Mouse (Mus musculus): ENCODE measurements around the gene Snrnp25.

The Snrnp25 gene

DNA sequence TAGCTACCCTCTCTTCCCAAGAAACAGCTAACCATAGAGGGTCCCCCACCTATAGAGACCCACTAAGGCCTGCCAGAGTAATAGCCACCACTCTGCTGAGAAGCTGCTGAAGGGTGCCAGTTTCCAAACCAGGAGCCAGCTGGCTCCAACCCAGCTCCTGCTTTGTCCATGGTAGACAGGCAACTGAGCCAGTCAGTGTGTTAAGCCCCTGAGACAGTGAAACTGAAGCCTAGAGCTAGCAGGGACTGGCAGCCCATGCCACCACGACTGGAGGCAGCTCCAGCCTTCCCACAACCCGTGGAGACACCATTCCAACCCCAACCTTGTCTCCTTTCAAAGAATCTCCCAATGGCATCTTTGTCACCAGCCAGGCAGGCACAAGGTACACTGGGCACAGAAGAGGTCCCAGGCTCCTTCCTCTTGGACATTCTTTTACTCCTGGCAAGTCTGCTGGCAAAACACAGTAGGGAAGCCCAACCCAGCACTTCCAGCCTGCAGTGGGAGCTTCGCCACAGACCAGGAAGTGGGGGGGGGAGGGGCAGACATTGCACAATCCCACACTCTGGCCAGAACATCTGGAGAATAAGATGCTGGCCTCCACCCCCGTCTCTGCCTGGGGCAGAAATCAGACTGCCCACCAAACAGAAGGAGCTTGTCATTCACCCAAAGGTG is 19.4 kb downstream of the Snrnp25 start:
- DNase-seq (ENCODE audit: low spot score in 2 of 2), result peak; percentile 79 to 88

DNA sequence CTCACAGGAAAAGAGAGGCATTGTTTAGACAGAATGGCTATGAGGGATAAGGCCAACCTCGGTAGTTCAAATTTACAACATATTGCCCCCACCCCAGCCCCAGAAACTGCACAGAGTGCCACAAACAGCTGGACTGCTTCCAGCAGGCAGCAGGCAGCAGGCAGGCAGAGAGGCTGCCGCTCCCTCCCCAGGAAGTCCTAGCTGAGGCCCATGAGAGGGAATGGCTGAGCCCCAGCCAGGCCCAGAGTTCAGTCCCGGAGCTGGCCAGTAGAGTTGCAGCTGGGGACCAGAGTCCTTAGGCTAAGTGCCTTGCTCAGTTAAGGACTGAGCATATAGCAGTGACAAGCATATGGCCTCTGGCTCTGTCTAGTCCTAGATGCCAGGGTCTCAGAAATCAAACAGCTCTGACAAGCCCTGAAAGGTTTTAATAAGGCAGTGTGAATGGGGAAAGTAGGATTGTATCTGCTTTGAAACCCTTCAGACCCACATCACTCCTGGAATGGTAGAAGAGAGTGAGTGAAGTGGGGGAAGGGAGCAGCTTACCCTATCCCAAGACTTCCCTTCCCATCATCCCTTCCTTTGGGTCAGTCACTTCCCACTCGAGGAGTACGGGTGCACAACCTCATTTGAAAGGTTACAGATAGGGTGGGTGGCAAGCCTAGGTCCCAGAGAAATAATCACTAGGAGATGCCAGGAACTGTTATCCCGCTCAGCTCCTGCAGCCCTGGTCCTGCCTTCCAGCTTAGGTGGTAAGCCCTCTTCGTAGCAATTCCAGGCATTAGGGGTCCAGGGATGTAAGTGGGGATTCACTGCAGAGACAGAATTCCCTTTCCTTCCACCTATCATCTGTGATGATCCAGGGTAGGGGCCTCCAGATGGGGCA is 20.2 kb downstream of the Snrnp25 start:
- peak in 1 of 2 experiments; percentile 28 for DNase-seq (ENCODE audit: low spot score in 2 of 2)

DNA sequence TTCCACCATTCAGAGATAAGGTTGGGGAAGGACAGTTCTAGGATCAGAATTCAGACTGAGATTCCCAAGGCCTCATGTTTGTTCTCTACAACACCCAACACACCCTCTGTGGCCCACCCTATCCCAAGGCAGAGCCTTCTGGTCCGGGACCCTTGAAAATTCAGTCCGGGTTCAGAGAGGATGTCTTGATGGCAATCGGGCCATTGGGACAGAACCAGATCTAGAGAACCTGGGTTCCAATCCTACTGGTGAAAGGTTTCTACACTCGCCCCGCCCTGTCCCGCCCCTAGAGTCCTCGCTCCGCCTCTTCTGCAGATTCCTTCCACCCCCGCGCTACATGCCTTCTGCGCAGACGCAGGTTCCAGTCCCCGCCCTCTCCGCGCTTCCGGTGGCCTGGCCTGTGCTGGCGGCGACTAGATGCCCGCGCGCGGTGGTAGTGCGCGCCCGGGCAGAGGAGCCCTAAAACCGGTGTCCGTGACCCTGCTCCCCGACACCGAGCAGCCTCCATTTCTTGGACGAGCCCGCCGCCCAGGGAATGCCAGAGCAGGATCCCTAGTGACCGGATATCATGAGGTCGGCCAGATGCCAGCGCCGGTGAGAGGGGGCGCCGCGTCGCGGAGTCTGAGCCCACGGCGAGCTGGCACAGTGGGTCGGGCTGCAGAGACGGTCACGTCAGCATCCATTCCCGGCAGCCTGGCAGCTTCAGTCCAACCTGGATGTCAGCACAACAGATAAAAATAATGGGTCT is 21.1 kb downstream of the Snrnp25 start, which contains the start of gene Mpg:
Mpg (plus strand) TSS at position 382 of the 748 bp plus-strand sequence.
- DNase-seq (ENCODE audit: low spot score in 2 of 2), result peak; percentile 81 to 89

DNA sequence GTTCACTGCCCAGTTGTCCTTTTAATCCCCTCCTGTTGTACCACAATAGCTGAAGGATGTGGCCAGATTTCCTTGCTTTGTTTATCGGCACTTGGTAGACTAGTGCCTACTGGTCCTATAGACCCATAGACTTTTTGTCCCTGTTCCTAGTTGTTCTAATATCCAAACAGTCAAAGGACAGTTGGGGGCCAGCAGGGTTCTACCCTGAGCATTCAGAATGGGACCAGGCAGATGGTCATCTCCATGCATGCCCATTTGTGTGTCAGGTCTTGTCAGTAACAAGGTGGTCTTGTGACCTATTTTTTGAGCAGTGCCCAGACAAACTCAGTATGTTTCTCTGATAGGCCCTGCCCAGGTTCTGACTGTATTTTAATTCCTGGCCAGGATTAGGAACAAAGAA is 21.8 kb downstream of the Snrnp25 start:
- DNase-seq (ENCODE audit: low spot score in 2 of 2), result no peak

DNA sequence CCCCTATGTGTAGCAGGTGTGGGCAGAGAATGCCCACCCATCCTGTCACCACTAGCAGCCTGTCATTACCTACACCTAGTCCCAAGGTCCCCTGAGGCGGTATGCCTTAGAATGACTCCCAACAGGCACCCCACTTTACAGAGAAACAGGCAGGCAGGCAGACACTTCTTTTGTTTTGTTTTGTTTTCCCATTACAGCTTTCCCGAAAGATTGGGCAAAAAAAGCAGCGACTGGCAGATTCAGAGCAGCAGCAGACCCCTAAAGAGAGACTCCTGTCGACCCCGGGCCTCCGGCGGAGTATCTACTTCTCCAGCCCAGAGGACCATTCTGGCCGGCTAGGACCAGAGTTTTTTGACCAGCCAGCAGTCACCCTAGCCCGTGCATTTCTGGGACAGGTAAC is 22.3 kb downstream of the Snrnp25 start:
- DNase-seq (ENCODE audit: low spot score in 2 of 2), result no peak

DNA sequence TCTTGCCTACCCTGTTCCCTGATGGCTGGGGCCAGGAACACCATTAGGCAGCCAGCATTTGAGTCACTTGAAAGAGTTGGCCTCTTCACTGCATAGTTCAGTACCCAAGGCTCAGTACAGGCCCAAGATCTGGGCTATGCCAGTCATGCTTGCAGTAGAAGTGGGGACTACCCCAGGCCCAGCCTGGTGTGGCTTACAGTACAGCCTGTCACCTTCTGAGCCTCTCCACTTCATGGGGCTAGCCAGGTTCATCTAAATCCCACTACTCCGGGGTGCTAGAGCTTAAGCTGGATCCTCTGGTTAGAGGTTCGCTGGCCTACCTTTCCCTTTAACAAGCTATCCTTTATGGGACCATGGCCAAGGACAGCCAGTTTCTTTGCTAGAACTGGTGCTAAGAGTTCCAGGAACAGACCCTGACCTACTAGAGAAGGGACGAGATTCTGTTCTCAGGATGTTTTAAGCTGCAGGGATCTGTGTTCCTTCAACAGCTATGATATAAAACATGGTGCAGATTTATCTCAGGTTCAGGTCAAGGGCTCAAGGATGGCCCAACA is 23.2 kb downstream of the Snrnp25 start:
- no peak for DNase-seq (ENCODE audit: low spot score in 2 of 2)

DNA sequence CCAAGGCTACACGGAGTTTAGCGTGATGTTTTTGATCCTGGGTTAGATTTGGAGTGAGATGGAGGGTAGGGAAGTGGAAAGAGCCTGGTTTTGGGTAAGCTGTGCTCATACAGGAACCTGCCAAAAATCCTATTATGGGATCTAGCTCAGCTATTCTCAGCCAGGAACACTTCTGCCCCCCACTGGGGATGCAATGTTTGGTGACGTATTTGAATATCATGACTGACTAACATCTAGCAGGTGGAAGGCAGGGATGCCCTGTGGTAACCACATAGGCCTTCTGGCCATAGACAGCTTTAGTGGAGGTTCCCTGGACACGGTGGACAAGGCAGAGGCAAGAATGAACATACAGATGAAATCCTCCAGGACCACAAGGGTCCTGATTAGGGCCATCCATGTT is 25.0 kb downstream of the Snrnp25 start:
- no peak for DNase-seq (ENCODE audit: low spot score in 2 of 2)

DNA sequence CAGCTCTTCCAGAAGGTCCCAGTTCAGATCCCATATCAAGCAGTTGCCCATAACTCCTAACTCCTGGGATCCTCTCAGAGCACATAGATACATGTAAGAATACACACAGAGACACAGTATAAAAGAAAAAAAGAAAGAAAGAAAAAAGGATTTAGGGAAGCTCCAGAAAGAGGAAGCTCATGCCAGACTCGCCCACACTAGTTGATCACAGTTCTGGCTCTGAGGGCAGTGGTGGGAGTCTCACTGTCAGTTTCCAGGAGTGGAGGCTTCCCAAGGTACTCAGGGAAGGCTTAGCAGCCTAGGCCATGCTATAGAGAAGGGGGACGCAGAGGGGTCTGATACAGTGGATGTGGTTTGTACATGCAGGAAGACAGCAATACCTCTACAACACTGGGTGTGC is 25.9 kb downstream of the Snrnp25 start:
- DNase-seq (ENCODE audit: low spot score in 2 of 2), result no peak

DNA sequence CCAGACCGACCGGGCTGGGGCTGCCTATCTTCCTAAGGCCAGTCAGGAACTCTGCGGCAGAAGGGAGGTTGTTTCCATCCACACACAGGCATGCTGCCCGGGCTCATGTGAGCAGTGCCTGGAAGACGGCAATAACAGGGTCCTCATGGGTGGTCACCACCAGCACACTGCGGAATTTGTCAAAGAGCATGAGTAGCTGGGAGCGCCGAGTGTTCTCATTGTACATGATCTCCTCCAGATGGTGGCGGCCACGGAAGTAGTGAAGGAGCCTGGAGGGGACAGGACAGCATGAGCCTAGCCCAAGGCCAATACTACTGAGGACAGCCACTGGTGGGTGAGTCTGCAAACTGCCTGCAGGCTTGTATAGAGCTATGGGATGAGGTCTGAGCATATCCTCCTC is 27.6 kb downstream of the Snrnp25 start:
- DNase-seq (ENCODE audit: low spot score in 2 of 2), result no peak

DNA sequence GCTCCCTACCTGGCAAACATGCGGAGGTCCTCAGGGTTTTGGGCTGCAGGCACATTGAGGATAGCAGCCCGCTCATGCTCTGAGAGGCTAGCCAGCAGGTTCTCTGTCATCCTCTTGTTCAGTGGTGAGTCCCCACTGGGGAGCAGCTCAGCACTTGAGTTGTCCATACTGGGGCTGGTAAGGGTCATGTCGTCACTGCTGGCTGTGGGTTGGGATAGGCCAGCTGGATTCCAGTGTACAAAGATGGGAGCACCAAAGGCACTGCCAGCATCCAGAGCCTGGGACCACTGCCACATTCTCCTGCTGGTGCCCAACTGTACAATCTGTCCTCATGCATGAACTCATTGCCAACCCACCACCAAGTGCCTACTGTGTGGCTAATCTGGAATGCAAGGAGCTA is 28.7 kb downstream of the Snrnp25 start:
- DNase-seq (ENCODE audit: low spot score in 2 of 2), result no peak

DNA sequence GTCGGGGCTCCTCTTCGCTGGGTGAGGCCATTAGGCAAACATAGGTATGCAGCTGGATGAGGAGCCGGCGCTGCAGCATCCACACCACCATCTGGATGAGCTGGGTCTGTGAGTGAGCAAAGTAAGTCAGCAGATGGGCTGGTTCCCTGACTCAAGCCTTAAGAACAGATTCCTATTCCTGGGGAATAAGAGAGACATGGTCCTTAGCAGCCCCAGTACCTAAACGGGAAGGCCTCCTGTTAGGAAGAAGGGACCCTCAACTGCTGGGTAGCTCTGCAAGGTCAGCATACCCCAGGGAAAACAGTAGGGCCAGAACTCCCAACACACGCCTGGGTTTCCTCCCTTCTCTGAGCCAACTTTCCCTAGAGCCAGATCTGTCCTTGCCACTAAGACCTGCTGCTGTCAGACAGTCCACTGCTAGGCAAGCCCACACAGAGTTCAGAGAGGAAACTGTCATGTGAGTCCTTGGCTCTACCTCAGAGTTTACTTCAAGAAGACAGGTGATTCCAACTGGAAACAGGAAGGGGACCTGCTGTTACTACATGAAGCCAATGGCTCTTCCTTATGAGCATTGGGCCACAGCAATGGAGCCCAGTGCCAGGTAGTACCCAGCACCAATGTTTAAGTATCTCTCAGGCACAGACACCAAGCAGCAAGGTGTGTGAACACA is 29.7 kb downstream of the Snrnp25 start:
- no peak for DNase-seq (ENCODE audit: low spot score in 2 of 2)

DNA sequence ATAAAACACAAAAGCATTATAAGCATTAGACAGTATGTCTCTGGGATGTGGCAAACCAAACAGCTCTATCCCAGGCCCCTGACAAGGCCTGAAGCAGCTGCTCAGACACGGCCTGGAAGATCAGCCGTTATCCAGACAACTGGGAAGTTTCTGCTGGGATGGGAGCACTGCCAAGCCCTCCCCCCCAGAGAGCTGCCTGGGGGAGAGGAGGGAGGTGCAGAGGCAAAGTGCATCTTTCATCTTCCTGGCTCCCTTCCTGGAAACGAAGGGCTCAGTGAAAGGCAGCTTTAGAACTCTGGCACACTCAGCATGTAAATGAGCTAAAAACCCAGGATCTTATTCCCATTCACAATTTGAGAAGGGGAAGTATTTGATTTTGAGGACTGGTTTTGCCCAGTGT is 30.4 kb downstream of the Snrnp25 start:
- peak in 1 of 2 experiments; percentile 75 for DNase-seq (ENCODE audit: low spot score in 2 of 2)

DNA sequence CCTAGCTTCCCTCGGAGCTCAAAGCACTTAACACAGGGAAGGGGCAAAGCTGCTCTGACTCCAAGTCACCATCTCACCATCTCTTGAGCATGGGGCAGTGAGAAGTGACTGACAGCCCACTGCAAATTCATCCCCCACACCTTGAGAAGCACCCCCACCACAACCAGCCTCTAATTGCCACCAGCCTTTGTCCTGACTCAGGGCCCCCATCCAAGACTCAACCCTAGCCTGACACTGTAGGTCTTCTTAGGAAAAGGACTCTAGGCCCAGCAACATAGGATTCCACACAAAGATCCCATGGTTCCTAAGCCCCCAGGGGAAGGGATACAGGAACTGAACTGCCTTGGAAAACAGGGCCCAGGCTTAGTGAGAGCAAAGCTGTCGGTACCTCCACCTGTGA is 30.9 kb downstream of the Snrnp25 start:
- DNase-seq (ENCODE audit: low spot score in 2 of 2), result no peak

DNA sequence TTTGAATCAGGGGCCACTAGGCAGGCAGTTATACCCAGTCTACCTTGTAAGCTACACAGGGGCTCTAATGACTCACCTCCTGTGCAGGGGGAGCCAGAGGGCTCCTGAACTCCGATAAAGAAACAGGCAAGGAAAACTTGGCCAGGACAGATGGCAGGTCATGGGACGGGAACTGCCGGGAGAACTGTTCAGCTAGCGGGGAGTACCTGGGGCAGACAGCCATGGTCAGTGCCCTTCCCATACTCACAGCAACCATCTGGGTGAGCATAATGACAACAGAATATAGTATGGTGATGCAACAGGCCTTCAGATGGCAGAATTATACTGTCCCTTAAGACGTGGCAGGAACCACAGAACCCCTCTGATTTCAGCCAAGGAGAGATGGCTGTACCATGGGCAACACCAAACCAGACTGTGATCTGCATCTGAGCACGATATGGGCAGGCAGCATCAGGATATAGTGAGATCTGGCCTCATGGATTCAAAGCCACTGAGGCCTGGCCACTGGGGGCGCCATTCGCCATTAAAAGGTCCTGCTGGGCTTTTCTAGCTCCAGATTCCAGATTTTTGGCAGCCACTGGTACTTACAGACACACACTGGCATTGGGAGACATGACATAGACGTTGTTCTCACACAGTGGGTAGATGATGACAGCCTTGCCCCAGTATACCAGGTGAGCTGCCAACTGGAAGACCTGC is 31.6 kb downstream of the Snrnp25 start:
- DNase-seq (ENCODE audit: low spot score in 2 of 2), result no peak

DNA sequence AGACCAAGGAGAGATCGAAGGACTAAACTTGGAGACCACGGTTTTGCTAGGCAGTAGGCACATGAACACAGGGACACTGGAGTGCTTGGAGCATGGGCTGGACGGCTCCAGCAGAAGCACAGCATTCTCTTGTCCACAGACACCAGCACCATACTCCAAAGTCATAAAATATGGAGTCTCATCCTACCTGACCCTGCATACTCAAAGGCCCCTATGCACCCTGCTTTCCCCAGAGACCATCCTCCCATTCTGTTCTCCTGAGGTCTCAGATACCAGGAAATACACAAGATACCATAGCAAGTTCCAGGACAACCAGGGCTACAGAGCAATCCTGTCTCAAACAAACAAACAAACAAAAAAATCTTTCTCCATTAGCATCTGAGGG is 32.2 kb downstream of the Snrnp25 start:
- DNase-seq (ENCODE audit: low spot score in 2 of 2), result no peak

DNA sequence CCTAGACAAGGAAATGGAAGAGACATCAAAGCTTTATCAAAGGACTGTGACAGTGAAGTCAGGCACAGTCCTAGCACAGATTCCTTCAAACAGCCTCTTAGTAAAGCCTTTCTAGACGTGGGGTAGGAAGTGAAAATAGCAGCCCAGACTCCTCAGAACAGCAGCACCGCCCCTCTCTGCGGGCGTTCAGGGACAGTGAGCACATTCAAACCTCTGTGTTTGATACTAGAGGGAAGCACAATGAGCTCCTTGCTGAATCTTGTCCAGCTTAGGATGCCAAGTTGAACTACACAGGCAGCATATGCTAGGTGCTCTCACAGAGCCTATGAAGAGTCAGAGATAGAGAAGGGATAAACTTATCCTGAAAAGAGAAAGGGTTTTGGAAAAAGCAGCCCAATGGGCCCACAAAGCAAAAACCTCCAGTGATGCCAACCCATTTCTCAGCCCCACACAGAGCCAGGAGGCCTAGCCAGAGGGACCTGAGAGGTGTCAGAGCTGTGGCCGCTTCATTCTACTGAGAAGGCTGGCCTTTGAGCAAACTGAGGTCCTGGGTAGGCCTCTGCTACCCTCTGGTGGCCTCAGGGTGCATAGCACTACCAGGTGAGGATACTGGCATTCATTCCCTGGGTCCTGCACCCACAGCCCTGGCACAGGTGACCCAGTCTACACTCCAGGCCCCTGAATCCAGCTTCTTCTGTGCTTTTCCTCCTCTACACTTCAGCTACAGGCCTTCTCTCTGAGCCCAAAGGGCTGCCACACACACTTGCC is 33.1 kb downstream of the Snrnp25 start:
- peak in 1 of 2 experiments; percentile 70 for DNase-seq (ENCODE audit: low spot score in 2 of 2)

DNA sequence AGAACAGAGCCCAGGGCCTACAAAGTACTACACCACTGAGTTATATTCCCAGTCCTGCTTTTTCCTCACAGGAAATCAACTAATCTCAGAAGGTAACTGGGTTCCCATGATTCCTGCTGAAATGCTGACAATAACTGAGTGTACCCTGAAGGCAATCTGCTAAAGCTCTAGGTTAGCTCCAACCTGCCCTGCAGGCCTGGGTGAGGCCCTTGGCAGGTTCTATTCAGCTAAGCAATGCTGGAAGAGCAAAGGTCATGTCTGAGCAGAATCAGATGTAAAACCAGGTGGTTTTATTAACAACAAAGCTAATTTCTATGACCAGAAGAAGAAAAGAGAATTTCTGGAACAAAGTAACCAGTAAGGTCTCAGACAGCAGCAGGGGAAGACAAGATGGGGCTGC is 36.2 kb downstream of the Snrnp25 start:
- no peak for DNase-seq (ENCODE audit: low spot score in 2 of 2)

DNA sequence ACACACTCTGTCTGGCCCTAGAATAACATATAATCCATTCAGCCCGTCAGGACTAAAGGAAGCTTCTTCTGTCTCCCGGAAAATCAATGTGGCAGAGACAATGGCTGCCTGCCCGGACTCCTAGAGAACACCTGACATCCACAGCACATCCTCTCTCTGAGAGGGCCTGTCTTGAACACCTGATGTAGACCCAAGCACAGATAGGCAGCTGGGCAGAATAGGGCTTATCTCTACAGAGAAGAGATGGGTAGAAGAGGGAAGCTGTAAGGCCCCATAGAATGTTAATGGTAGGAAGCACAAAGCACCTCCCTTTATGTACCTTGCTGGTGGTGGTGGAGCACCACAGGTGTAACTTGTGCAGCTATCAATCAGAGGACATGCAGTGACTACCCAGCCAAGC is 37.0 kb downstream of the Snrnp25 start:
- no peak for DNase-seq (ENCODE audit: low spot score in 2 of 2)

DNA sequence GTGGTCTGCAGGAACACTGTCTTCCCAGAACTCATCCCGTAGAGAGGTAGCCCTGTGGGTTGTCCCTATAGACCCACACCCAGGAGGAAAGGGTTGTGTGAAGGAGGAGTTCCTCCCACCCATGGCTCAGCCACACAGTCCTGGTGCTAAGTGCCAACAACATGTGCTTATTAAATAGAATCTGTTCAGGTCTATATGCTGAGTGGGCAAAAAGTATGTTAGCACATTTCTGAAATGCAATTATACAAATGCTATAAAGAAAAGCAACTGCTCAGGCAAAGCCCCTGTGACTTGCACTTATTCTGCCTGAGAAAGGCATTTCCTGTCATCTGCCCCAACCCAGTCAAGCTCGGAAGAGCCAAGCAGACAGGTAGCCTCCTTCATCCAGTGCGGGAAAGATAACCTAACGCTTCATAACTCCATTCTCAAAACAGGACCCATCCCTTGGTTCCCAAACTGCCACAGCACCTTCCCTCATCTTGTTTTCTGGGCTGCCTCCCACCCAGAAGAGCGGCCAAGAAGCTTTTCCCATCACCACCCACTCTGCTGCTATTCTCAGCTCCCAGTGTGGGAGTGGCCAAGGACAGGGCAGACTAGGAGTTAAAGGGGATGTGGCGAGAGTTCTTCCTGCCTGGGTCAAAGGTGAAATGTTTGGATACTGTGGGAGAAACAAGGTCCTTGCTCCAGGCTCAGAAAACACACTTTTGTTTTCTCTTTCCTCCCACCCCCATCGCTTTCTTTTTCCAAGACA is 38.2 kb downstream of the Snrnp25 start:
- no peak for DNase-seq (ENCODE audit: low spot score in 2 of 2)

Measured in urinary bladder, postnatal 36 days (tissue).